In the genomic region with DNA sequence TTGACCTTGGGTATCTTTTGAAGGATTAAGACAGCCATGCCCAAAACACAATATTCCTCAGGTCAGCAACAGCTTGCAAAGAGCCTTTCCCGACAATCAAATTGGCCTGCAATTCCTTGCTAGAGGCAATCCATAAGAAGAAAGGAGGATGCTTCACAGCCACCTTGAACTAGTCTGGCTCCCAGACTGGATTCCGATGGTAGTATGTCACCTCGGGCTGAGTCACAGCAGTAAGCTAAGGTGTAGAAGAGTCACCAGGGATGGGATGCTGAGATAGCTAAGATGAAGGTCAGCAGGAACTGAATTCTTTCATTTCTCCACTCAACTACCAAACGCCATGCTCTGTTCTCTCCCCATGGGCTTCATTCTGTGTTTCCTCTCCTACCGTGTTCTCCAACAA, we compare ENCODE assay signal across 19 mouse cellular contexts.
"Had no signal": no experiment of that assay in that cellular context is flagged by ENCODE, and none has a peak within 500 bp of the region (broad histone marks: within the 10 kb centered on the region; RNA-seq: fewer than 3 reads in every experiment).

No protein-coding gene starts in this region.

- H3K27me3 ChIP-seq: limb, embryonic 13.5 days; liver, embryonic 12.5 days; liver, embryonic 15.5 days; lung, embryonic 15.5 days; megakaryocyte, embryonic 14.5 days; midbrain, embryonic 13.5 days had no signal

- DNase-seq: kidney, postnatal 25 days; layer of hippocampus, adult 9-11 months; liver; lung, adult 18-20 months; lung, postnatal 10 days; lung, postnatal 36 days; thymus, adult 18-20 months; thymus, postnatal 14 days; thymus, postnatal 4 days had no signal

- H3K9ac ChIP-seq: limb, embryonic 13.5 days; liver, embryonic 12.5 days; liver, embryonic 15.5 days; lung, embryonic 15.5 days; midbrain, embryonic 13.5 days had no signal

- H3K36me3 ChIP-seq: liver, embryonic 12.5 days; liver, embryonic 15.5 days; lung, embryonic 15.5 days; midbrain, embryonic 13.5 days had no signal

- H3K4me2 ChIP-seq: limb, embryonic 13.5 days; liver, embryonic 12.5 days; liver, embryonic 15.5 days; lung, embryonic 15.5 days; midbrain, embryonic 13.5 days had no signal

- H3K4me3 ChIP-seq: layer of hippocampus, adult 2 months; limb, embryonic 10.5 days; limb, embryonic 13.5 days; liver, embryonic 12.5 days; liver, embryonic 15.5 days; lung, embryonic 15.5 days; megakaryocyte, embryonic 14.5 days; midbrain, embryonic 10.5 days; midbrain, embryonic 13.5 days had no signal

- H3K9me3 ChIP-seq: limb, embryonic 10.5 days; limb, embryonic 13.5 days; liver, embryonic 12.5 days; liver, embryonic 15.5 days; lung, embryonic 15.5 days; midbrain, embryonic 10.5 days; midbrain, embryonic 13.5 days had no signal

- H3K4me1 ChIP-seq: liver, embryonic 15.5 days; megakaryocyte, embryonic 14.5 days had no signal

- ATAC-seq: liver, embryonic 12.5 days; midbrain, embryonic 13.5 days had no signal

- H3K27ac ChIP-seq: kidney, postnatal 0 days; layer of hippocampus, adult 2 months; limb, embryonic 10.5 days; limb, embryonic 13.5 days; liver, embryonic 12.5 days; liver, embryonic 15.5 days; lung, embryonic 15.5 days; midbrain, embryonic 10.5 days; midbrain, embryonic 13.5 days had no signal
